Mouse (Mus musculus): Measurements from ENCODE around the gene Tspan3. TPM values are rescaled to one million over a fixed set of nuclear protein-coding genes. Genes with fewer than 3 reads are reported as not detected.

Gene Tspan3
- 591 and 622 TPM in 2 replicates for polyA plus RNA-seq (2015; fragmentation: Nextera tagmentation; extraction: Ambion mirVana)

DNA sequence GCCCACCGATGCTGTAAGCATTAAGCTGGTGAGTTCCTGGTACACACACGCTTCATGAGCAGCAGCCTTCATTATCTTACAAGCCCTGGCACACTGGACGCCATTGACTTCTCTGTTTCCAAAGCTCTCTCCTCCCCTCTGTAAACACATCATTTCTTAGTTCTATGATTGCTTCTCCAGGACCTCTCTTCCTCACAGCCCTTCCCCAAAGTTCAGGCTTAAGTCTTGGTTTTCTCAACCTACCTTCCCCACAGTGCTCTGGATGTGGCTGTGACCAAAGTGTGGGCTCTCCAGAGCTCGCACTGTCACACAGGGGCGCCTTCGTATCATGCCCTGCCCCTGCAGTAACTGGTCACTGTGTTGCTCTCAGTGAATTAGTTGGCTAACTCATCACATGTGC is at the start of gene Tspan3:
Gene Tspan3, minus strand, starts transcription at position 101 of the 400 bp plus-strand sequence.
- Histone ChIP-seq H3K4me2 (no peak within 1 kb of the TSS), H3K9me3 (no peaks in the 10 kb centered on the region), H3K27ac (no peak within 1 kb of the TSS), H3K36me3 (replicated peaks) (no peaks in the 10 kb centered on the region), H3K9ac (no peak within 1 kb of the TSS), H3K4me3 (no peak within 1 kb of the TSS), H3K4me1 (peaks cover 19% of the 10 kb centered on the region), H3K27me3 (replicated peaks) (no peaks in the 10 kb centered on the region)
- 93% methylated on average over 6 of the region's 6 CpGs for WGBS
- no peak for ATAC-seq (replicated peaks)

DNA sequence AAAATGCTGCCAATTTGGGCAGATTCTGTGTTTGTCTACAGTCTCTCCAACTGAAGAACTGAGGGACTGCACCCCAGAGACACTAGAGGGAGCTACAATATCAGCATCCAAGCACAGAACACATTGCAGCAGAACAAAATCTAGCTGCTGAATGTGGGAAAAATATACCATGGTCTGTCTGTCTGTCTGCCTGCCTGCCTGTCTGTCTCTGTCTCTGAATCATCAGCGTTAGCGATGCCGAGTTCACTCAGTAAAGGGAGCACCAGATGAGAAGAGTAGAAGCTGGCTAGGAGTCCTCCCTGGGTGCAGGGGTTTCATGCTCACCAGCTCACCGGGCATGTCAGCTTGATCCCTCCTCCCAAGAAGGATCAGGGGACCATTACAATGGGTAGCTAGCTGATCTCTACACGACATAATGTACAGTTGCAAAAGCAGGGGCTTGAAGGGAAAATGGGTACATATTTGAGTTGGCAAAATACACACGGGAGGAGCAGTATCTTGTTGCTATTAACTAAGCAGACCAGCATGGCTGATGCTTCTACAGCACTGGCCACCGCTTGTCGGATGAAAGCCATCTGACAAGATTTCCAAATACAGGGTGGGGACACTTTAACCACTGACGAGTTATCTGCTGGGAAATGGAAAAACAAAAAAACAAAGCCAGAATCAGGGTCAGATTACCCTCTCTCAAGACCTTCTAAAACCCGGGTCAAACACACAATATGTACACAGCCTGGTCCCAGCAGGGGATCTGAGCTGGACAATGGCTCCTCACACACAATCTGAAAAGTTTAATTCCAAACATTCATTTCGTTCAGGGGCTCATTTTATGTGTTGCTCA is 48.4 kb upstream of the Tspan3 start:
- Histone ChIP-seq H3K4me2 (peak overlapping the region; percentile 56), H3K4me3 (peak overlapping the region; percentile 31), H3K27ac (0 out of 2 replicates have a peak overlapping the region, but pooled peaks have one; percentile 40)

DNA sequence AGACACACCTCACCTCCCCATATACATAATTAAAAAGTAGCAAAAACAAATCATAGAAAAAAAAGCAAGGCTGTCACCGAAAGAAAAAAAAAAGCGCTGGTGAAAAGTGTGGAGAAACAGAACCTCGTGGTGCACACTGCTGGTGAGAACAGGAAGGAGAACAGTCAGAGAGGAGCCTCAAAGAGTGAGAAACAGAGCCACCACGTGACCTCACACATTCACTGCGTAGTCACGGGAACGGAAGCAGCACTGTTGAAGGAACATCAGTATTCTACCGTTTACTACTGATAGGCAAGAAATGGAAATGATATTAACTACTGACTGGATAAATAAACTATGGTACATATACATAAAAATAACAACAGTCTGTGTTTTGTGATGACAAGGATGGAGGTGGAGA is 43.5 kb upstream of the Tspan3 start:
- no peak for ATAC-seq (replicated peaks)
- peaks cover 4% of the 10 kb centered on the region; the same call in 1 of the 2 replicates for H3K4me1 ChIP-seq
- H3K9me3 ChIP-seq, result no peaks in the 10 kb centered on the region
- H3K36me3 ChIP-seq (replicated peaks), result no peaks in the 10 kb centered on the region
- H3K27ac ChIP-seq, result no peak overlapping the region
- H3K4me2 ChIP-seq, result no peak overlapping the region
- 87% methylated on average over 8 of the region's 8 CpGs for WGBS
- H3K9ac ChIP-seq, result no peak overlapping the region
- H3K27me3 ChIP-seq (replicated peaks), result no peaks in the 10 kb centered on the region
- no peak overlapping the region for H3K4me3 ChIP-seq

More for the DNA sequence above, 48.4 kb upstream of the Tspan3 start:
- WGBS, result 4% methylated on average over 11 of the region's 11 CpGs
- ATAC-seq (replicated peaks), result peak; percentile 75; the same call in 1 of the 2 replicates
- H3K9me3 ChIP-seq, result no peaks in the 10 kb centered on the region
- peak overlapping the region; percentile 37 for H3K9ac ChIP-seq
- peaks cover 11% of the 10 kb centered on the region for H3K4me1 ChIP-seq
- no peaks in the 10 kb centered on the region for H3K27me3 ChIP-seq (replicated peaks)
- H3K36me3 ChIP-seq (replicated peaks), result no peaks in the 10 kb centered on the region

DNA sequence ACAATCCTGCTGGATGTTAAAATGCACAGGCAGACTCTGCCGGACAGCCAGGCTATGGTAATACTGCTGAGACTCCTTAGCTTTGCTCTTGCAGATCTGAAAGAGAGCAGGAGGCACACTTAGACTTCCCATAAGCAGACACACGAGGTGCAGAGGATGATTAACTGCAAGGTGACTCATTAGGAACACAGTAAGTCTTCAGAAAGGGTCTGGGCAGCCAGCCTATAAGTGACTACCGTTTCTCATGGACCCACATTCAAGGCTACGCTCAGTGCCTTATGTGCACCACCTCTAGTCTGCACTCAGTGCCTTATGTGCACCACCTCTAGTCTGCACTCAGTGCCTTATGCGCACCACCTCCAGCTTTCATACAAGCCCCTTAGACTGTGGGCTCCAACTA is 42.2 kb upstream of the Tspan3 start:
- Histone ChIP-seq H3K9me3 (no peaks in the 10 kb centered on the region), H3K27me3 (replicated peaks) (no peaks in the 10 kb centered on the region), H3K36me3 (replicated peaks) (no peaks in the 10 kb centered on the region), H3K27ac (no peak overlapping the region), H3K9ac (no peak overlapping the region), H3K4me3 (no peak overlapping the region), H3K4me1 (no peaks in the 10 kb centered on the region), H3K4me2 (no peak overlapping the region)
- no peak for ATAC-seq (replicated peaks)
- 86% methylated on average over 5 of the region's 5 CpGs for WGBS

DNA sequence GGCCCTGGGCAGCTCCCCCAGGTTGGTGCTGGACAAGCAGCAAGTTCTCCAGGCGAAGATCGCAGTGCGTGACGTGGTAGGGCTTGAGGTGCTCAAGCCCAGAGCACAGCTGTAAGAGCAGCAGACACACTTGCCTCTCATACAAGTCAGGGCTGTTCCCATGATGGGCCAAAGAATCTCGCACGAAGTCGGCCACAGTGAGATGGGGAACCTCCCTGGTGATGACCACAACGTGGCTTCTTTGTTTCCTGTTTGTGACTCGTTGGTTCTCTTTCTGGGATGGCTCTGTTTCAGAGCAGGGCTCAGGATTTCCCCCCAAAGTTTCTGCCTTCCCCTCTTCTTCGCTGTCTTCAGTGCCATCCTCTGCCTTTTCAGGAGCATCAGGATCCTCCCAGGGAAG is 41.8 kb upstream of the Tspan3 start:
- H3K27ac ChIP-seq, result no peak overlapping the region
- no peak overlapping the region for H3K4me3 ChIP-seq
- ATAC-seq (replicated peaks), result no peak
- H3K9ac ChIP-seq, result no peak overlapping the region
- no peak overlapping the region for H3K4me2 ChIP-seq
- no peaks in the 10 kb centered on the region for H3K27me3 ChIP-seq (replicated peaks)
- no peaks in the 10 kb centered on the region for H3K36me3 ChIP-seq (replicated peaks)
- H3K4me1 ChIP-seq, result no peaks in the 10 kb centered on the region
- no peaks in the 10 kb centered on the region for H3K9me3 ChIP-seq
- WGBS, result 92% methylated on average over 10 of the region's 10 CpGs

DNA sequence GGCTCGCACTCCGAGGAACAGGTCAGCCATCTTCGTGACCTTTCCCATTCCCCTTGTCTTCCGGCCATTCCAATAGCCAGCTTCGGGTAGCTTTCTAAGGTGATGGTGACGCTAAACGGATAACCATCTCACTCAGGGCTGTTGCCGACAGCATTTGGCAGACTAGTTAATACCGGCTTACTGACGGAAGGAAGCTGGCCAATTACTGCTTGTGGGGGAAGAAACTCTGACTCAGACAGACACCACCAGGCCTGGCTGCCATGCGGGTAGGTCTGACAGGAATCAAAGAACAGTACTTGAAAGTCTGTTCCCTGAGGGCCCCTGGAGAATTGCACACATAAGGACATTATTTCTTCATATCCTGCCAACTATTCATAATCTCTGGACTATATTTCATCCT is 40.1 kb upstream of the Tspan3 start:
- no peaks in the 10 kb centered on the region for H3K36me3 ChIP-seq (replicated peaks)
- no peak overlapping the region for H3K9ac ChIP-seq
- H3K4me3 ChIP-seq, result no peak overlapping the region
- H3K4me2 ChIP-seq, result no peak overlapping the region
- no peaks in the 10 kb centered on the region for H3K27me3 ChIP-seq (replicated peaks)
- ATAC-seq (replicated peaks), result no peak
- no peak overlapping the region for H3K27ac ChIP-seq
- peaks cover 3% of the 10 kb centered on the region; the same call in 1 of the 2 replicates for H3K4me1 ChIP-seq
- H3K9me3 ChIP-seq, result no peaks in the 10 kb centered on the region
- WGBS, result 88% methylated on average over 11 of the region's 11 CpGs

DNA sequence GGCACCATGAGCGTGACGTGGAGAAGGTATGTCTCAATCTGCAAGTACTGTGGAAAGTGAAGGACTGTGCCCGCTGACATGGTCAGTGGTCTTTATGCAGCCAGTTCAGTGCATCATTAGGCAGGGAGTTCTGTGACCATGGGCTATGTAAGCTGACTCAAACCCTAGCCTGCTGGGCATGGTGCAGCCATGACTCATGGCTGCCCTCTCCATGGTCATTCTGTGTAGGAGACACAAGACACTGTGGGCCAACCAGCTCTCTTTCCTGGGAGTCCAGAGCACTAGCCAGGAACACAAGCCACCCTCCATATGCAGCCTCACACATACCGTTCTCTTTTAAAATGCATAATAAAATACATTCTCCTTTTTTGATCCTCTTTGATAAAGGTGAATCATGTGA is 39.0 kb upstream of the Tspan3 start:
- Histone ChIP-seq H3K4me2 (no peak overlapping the region), H3K4me1 (peaks cover 3% of the 10 kb centered on the region; the same call in 1 of the 2 replicates), H3K27ac (no peak overlapping the region), H3K9ac (no peak overlapping the region), H3K36me3 (replicated peaks) (no peaks in the 10 kb centered on the region), H3K4me3 (no peak overlapping the region), H3K9me3 (no peaks in the 10 kb centered on the region), H3K27me3 (replicated peaks) (no peaks in the 10 kb centered on the region)
- no peak for ATAC-seq (replicated peaks)
- WGBS, result 84% methylated on average over 4 of the region's 4 CpGs

DNA sequence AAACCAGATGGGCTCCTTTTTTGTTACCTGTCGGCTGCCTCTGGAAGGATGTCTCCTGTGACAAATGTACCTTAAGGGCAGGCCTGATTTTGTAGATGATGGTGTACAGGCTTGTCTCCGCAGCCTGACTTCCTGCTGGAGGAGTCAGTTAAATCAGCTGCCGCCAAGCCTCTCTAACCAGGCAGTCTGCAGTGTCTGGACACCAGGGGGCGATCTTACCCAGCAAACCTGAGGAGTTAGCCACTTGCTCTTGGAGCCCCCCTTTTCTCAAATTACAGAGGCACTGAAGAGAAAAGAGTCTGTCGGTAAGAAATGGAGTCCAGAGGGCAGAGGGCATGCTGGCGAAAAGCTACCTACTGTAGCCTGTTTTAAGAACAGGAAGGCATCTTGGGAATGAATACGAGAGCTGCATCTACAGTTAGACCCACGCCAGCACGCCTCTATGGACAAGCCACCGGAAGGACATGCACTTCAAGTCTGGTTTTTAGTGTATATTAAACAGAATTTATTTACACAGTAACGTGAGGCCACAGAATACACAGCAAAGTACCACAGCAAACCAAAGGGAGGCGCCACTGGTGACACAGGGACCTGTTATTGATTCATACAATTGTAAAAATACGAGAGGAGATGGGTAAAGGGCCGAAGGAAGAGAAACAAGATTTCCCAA is 35.5 kb upstream of the Tspan3 start:
- H3K36me3 ChIP-seq (replicated peaks), result no peaks in the 10 kb centered on the region
- H3K4me2 ChIP-seq, result peak overlapping the region; percentile 17; the same call in 1 of the 2 replicates
- H3K27me3 ChIP-seq (replicated peaks), result no peaks in the 10 kb centered on the region
- ATAC-seq (replicated peaks), result peak; percentile 66; the same call in 1 of the 2 replicates
- WGBS, result 42% methylated on average over 14 of the region's 14 CpGs
- no peak overlapping the region for H3K27ac ChIP-seq
- no peaks in the 10 kb centered on the region for H3K9me3 ChIP-seq
- peaks cover 3% of the 10 kb centered on the region; the same call in 1 of the 2 replicates for H3K4me1 ChIP-seq
- H3K4me3 ChIP-seq, result no peak overlapping the region
- H3K9ac ChIP-seq, result no peak overlapping the region

DNA sequence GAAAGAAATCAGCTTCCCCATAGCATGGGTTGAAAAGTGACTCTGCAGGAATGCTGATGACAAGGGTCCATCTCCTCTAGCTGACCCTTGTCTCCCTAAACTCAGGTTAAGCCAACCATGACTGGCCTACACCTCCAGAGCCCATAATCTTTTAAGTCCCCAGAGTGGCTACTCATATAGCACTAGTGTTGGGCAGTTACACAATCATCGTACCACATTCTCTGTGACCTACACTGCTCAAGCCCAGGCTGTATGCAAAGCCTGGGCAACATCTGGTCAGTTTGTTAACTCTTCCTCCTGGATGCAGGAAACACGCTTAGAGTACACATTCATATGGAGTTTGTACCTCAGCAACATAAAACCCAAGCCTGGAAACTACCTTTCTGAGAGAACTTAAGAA is 34.9 kb upstream of the Tspan3 start:
- H3K27ac ChIP-seq, result no peak overlapping the region
- 61% methylated on average over 2 of the region's 2 CpGs for WGBS

DNA sequence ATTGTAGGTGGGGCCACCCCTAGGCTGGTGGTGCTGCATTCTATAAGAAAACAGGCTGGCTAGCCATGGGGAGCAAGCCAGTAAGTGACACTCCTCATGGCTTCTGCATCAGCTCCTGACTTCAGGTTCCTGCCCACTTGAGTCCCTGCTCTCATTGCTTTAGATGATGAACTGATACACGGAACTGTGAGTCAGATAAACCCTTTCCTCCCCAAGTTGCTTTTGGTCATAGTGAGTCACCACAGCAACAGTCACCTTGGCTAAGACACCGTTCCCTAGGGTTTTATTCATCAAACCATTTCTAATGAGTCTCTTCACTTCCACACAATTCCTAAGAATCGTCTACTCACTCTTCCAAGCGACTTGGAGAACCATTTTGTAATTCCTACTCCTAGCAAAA is 31.6 kb upstream of the Tspan3 start:
- no peak overlapping the region for H3K27ac ChIP-seq
- H3K4me1 ChIP-seq, result peaks cover 7% of the 10 kb centered on the region
- H3K36me3 ChIP-seq (replicated peaks), result no peaks in the 10 kb centered on the region
- no peak overlapping the region for H3K4me2 ChIP-seq
- H3K9ac ChIP-seq, result no peak overlapping the region
- H3K9me3 ChIP-seq, result no peaks in the 10 kb centered on the region
- 89% methylated on average over 4 of the region's 4 CpGs for WGBS
- no peak for ATAC-seq (replicated peaks)
- no peak overlapping the region for H3K4me3 ChIP-seq
- no peaks in the 10 kb centered on the region for H3K27me3 ChIP-seq (replicated peaks)

More for the DNA sequence above, 34.9 kb upstream of the Tspan3 start:
- Histone ChIP-seq H3K36me3 (replicated peaks) (no peaks in the 10 kb centered on the region), H3K4me2 (no peak overlapping the region), H3K27me3 (replicated peaks) (no peaks in the 10 kb centered on the region), H3K4me1 (peaks cover 3% of the 10 kb centered on the region; the same call in 1 of the 2 replicates), H3K9ac (no peak overlapping the region), H3K4me3 (no peak overlapping the region), H3K9me3 (no peaks in the 10 kb centered on the region)
- ATAC-seq (replicated peaks), result no peak

DNA sequence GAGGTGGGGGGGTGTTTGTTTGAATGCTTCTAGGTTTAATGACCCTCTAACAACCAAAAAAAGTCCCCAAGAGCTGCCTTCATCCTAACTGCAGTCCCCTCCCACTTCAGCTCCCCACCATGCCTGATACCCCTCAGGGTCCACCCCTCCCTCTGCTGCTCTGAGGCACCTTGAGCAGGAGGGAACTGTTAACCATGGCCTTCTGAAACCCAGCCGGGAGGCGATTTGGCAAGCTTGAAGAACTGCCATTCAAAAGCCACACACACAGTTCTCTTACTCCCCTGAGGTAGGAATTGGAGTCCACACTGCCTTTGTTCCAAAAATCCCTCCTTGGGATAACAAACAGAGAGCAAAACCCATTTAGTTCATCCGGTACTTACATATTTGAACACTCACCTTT is 29.9 kb upstream of the Tspan3 start:
- no peak for ATAC-seq (replicated peaks)
- H3K27ac ChIP-seq, result no peak overlapping the region
- peaks cover 10% of the 10 kb centered on the region for H3K4me1 ChIP-seq
- no peaks in the 10 kb centered on the region for H3K36me3 ChIP-seq (replicated peaks)
- no peaks in the 10 kb centered on the region for H3K27me3 ChIP-seq (replicated peaks)
- no peak overlapping the region for H3K9ac ChIP-seq
- no peak overlapping the region for H3K4me2 ChIP-seq
- 43% methylated on average over 3 of the region's 3 CpGs for WGBS
- no peak overlapping the region for H3K4me3 ChIP-seq
- no peaks in the 10 kb centered on the region for H3K9me3 ChIP-seq
